Mouse (Mus musculus) hematopoietic multipotent progenitor cell, adult 10-12 weeks (in vitro differentiated cells): ENCODE results near the gene Rtl5. TPM values are rescaled to one million over a fixed set of nuclear protein-coding genes. Genes with fewer than 3 reads are reported as not detected.

Experiments
- polyA plus RNA-seq: library from polyadenylated mRNA; stranded (reverse); fragments of >175 nt; gene quantifications from 2 replicates; pipeline ENCODE4 v1.2.3, GENCODE M21; 2012; ENCODE audit warnings: low replicate concordance

Rtl5 gene
- 6.6 and 13.5 TPM in 2 replicates for polyA plus RNA-seq

GRCm38 (mm10) chrX:102070591-102071471, at the start of gene Rtl5:
Rtl5 (minus strand) TSS chrX:102071304.

GRCm38 (mm10) chrX:102119042-102119864, 48.1 kb upstream of the Rtl5 start, which contains the start of gene Pin4:
Pin4 (plus strand) TSS chrX:102119447.

Other genes with a start within 250 kb of the Rtl5 start
- gene Nhsl2, start 221.9 kb downstream of the Rtl5 start, polyA plus RNA-seq = 1.3 and 2.5 TPM in 2 replicates
- gene Pin4, start 48.1 kb upstream of the Rtl5 start, polyA plus RNA-seq = 2.0 and 10.9 TPM in 2 replicates
- gene Ercc6l, start 85.8 kb upstream of the Rtl5 start, polyA plus RNA-seq = 0.12 and 0.47 TPM in 2 replicates
- 85.9 and 182 TPM in 2 replicates for gene Rps4x, start 118.1 kb upstream of the Rtl5 start, polyA plus RNA-seq
- gene Cited1, start 180.9 kb upstream of the Rtl5 start, polyA plus RNA-seq = 0.29 TPM in 1 of 2 replicates, not detected in the other